Mouse (Mus musculus) testis, adult 2 months (tissue): ENCODE measurements around the gene Serpina11.

Source experiments
- CTCF ChIP-seq: fragments of 200-500 bp; IDR thresholded peaks from 2 replicates; pipeline ENCODE4 v1.5.1; 2012; ENCODE audit warnings: low read depth, mild to moderate bottlenecking, inconsistent platforms, low read length, moderate library complexity; ENCODE audit not compliant: control insufficient read depth, insufficient read depth, insufficient replicate concordance
- POLR2A ChIP-seq: fragments of 200-500 bp; IDR thresholded peaks from 2 replicates; pipeline ENCODE4 v1.6.1; 2012; ENCODE audit warnings: low read depth, mild to moderate bottlenecking, inconsistent platforms, low read length, moderate library complexity; ENCODE audit not compliant: control insufficient read depth

DNA sequence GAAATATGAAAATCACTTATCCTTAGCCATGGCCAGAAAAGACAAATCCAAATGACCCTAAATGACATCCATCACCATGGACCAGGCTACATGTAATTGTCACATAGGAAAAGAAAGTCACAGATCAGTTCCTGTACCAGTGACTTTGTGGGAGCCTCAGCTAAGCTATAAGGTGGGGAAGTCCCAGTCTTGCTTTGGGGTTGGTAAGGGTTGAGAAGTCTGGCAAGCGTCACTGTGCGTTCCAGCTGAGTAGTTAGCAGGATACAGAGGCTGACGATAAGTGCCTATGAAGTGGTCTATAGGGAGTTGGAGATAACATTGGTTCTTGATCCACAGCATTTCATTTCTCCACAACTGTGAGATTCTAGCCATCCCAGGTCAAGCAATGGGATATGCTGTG, 25.5 kb upstream of the Serpina11 start:
- TF ChIP-seq CTCF (no peak), POLR2A (no peak)
